Mouse (Mus musculus): ENCODE data around the gene Trpm3. TPM values are rescaled to one million over a fixed set of nuclear protein-coding genes. Genes with fewer than 3 reads are reported as not detected.

Trpm3 gene
- polyA plus RNA-seq, 1 experiment: 0.08 TPM

- Histone ChIP-seq H3K4me3 (ENCODE audit: extremely low read depth, insufficient read depth, insufficient read length) (no peak overlapping the region), H3K4me1 (ENCODE audit: control insufficient read depth, insufficient read depth, insufficient read length) (no peaks in the 10 kb centered on the region), H3K27ac (ENCODE audit: insufficient read depth, low read length) (no peak overlapping the region), H3K27me3 (ENCODE audit: control insufficient read depth, insufficient read depth, low read length) (no peaks in the 10 kb centered on the region), H3K36me3 (ENCODE audit: control insufficient read depth, insufficient read depth, low read length) (no peaks in the 10 kb centered on the region)
- DNase-seq (ENCODE audit: low read depth in 1 of 2, low spot score in 2 of 2): no peak
- 97% methylated on average over 2 of the region's 2 CpGs for WGBS
- TF ChIP-seq POLR2A (IDR thresholded peaks at IDR 0.05; ENCODE audit: low read depth, low read length): no peak
- no peak for TF ChIP-seq CTCF (IDR thresholded peaks at IDR 0.05; ENCODE audit: extremely low read depth, insufficient read depth, insufficient read length, insufficient replicate concordance)
Measured at GRCm38 (mm10) chr19:22120976-22121375, 17.9 kb upstream of the Trpm3 start.

- Histone ChIP-seq H3K4me1 (ENCODE audit: control insufficient read depth, insufficient read depth, insufficient read length) (no peaks in the 10 kb centered on the region), H3K36me3 (ENCODE audit: control insufficient read depth, insufficient read depth, low read length) (no peaks in the 10 kb centered on the region), H3K27ac (ENCODE audit: insufficient read depth, low read length) (no peak overlapping the region), H3K27me3 (ENCODE audit: control insufficient read depth, insufficient read depth, low read length) (no peaks in the 10 kb centered on the region), H3K4me3 (ENCODE audit: extremely low read depth, insufficient read depth, insufficient read length) (no peak overlapping the region)
- no peak for TF ChIP-seq POLR2A (IDR thresholded peaks at IDR 0.05; ENCODE audit: low read depth, low read length)
- TF ChIP-seq CTCF (IDR thresholded peaks at IDR 0.05; ENCODE audit: extremely low read depth, insufficient read depth, insufficient read length, insufficient replicate concordance): no peak
- WGBS: 82% methylated on average over 2 of the region's 2 CpGs
- DNase-seq (ENCODE audit: low read depth in 1 of 2, low spot score in 2 of 2): no peak
Measured at GRCm38 (mm10) chr19:22121631-22122030, 17.2 kb upstream of the Trpm3 start.

- Histone ChIP-seq H3K4me3 (ENCODE audit: extremely low read depth, insufficient read depth, insufficient read length) (no peak overlapping the region), H3K36me3 (ENCODE audit: control insufficient read depth, insufficient read depth, low read length) (no peaks in the 10 kb centered on the region), H3K27me3 (ENCODE audit: control insufficient read depth, insufficient read depth, low read length) (no peaks in the 10 kb centered on the region), H3K4me1 (ENCODE audit: control insufficient read depth, insufficient read depth, insufficient read length) (no peaks in the 10 kb centered on the region), H3K27ac (ENCODE audit: insufficient read depth, low read length) (no peak overlapping the region)
- WGBS: 68% methylated on average over 3 of the region's 3 CpGs
- DNase-seq (ENCODE audit: low read depth in 1 of 2, low spot score in 2 of 2): no peak
- TF ChIP-seq POLR2A (IDR thresholded peaks at IDR 0.05; ENCODE audit: low read depth, low read length) (no peak), CTCF (IDR thresholded peaks at IDR 0.05; ENCODE audit: extremely low read depth, insufficient read depth, insufficient read length, insufficient replicate concordance) (no peak)
Measured at GRCm38 (mm10) chr19:22132626-22133025, 6.2 kb upstream of the Trpm3 start.

GRCm38 (mm10) chr19:22178549-22178948 lies 39.7 kb downstream of the Trpm3 start:
- TF ChIP-seq CTCF (IDR thresholded peaks at IDR 0.05; ENCODE audit: extremely low read depth, insufficient read depth, insufficient read length, insufficient replicate concordance) (no peak), POLR2A (IDR thresholded peaks at IDR 0.05; ENCODE audit: low read depth, low read length) (no peak)
- Histone ChIP-seq H3K27me3 (ENCODE audit: control insufficient read depth, insufficient read depth, low read length) (no peaks in the 10 kb centered on the region), H3K4me3 (ENCODE audit: extremely low read depth, insufficient read depth, insufficient read length) (no peak overlapping the region), H3K36me3 (ENCODE audit: control insufficient read depth, insufficient read depth, low read length) (no peaks in the 10 kb centered on the region), H3K27ac (ENCODE audit: insufficient read depth, low read length) (no peak overlapping the region), H3K4me1 (ENCODE audit: control insufficient read depth, insufficient read depth, insufficient read length) (no peaks in the 10 kb centered on the region)
- 73% methylated on average over 4 of the region's 4 CpGs for WGBS
- DNase-seq (ENCODE audit: low read depth in 1 of 2, low spot score in 2 of 2): no peak

GRCm38 (mm10) chr19:22179017-22179416 lies 40.2 kb downstream of the Trpm3 start:
- Histone ChIP-seq H3K4me3 (ENCODE audit: extremely low read depth, insufficient read depth, insufficient read length) (no peak overlapping the region), H3K36me3 (ENCODE audit: control insufficient read depth, insufficient read depth, low read length) (no peaks in the 10 kb centered on the region), H3K4me1 (ENCODE audit: control insufficient read depth, insufficient read depth, insufficient read length) (no peaks in the 10 kb centered on the region), H3K27me3 (ENCODE audit: control insufficient read depth, insufficient read depth, low read length) (no peaks in the 10 kb centered on the region), H3K27ac (ENCODE audit: insufficient read depth, low read length) (no peak overlapping the region)
- DNase-seq (ENCODE audit: low read depth in 1 of 2, low spot score in 2 of 2): no peak
- TF ChIP-seq POLR2A (IDR thresholded peaks at IDR 0.05; ENCODE audit: low read depth, low read length): no peak
- TF ChIP-seq CTCF (IDR thresholded peaks at IDR 0.05; ENCODE audit: extremely low read depth, insufficient read depth, insufficient read length, insufficient replicate concordance): no peak
- WGBS: 94% methylated on average over 2 of the region's 2 CpGs

- no peak overlapping the region for H3K27ac ChIP-seq (ENCODE audit: insufficient read depth, low read length)
- DNase-seq (ENCODE audit: low read depth in 1 of 2, low spot score in 2 of 2): no peak
- H3K4me1 ChIP-seq (ENCODE audit: control insufficient read depth, insufficient read depth, insufficient read length): no peaks in the 10 kb centered on the region
- TF ChIP-seq POLR2A (IDR thresholded peaks at IDR 0.05; ENCODE audit: low read depth, low read length) (no peak), CTCF (IDR thresholded peaks at IDR 0.05; ENCODE audit: extremely low read depth, insufficient read depth, insufficient read length, insufficient replicate concordance) (no peak)
- H3K36me3 ChIP-seq (ENCODE audit: control insufficient read depth, insufficient read depth, low read length): no peaks in the 10 kb centered on the region
- no peaks in the 10 kb centered on the region for H3K27me3 ChIP-seq (ENCODE audit: control insufficient read depth, insufficient read depth, low read length)
- no peak overlapping the region for H3K4me3 ChIP-seq (ENCODE audit: extremely low read depth, insufficient read depth, insufficient read length)
- WGBS: 86% methylated on average over 3 of the region's 3 CpGs
Measured at GRCm38 (mm10) chr19:22180136-22180535, 41.3 kb downstream of the Trpm3 start.

GRCm38 (mm10) chr19:22189716-22190115 lies 50.9 kb downstream of the Trpm3 start:
- no peaks in the 10 kb centered on the region for H3K4me1 ChIP-seq (ENCODE audit: control insufficient read depth, insufficient read depth, insufficient read length)
- 79% methylated on average over 1 of the region's 1 CpGs for WGBS
- no peak for DNase-seq (ENCODE audit: low read depth in 1 of 2, low spot score in 2 of 2)
- no peak for TF ChIP-seq CTCF (IDR thresholded peaks at IDR 0.05; ENCODE audit: extremely low read depth, insufficient read depth, insufficient read length, insufficient replicate concordance)
- no peak for TF ChIP-seq POLR2A (IDR thresholded peaks at IDR 0.05; ENCODE audit: low read depth, low read length)
- H3K4me3 ChIP-seq (ENCODE audit: extremely low read depth, insufficient read depth, insufficient read length): no peak overlapping the region
- no peaks in the 10 kb centered on the region for H3K27me3 ChIP-seq (ENCODE audit: control insufficient read depth, insufficient read depth, low read length)
- H3K36me3 ChIP-seq (ENCODE audit: control insufficient read depth, insufficient read depth, low read length): no peaks in the 10 kb centered on the region
- no peak overlapping the region for H3K27ac ChIP-seq (ENCODE audit: insufficient read depth, low read length)

All from spleen, adult 2 months (tissue).